Mouse (Mus musculus) retina, postnatal 7 days (tissue): ENCODE measurements around the gene Mall.

ENCODE experiments used
- DNase-seq: peaks from one replicate; pipeline ENCODE4 v3.0.0-alpha.2; 2012; ENCODE audit warnings: low read depth, low spot score

The Mall gene

GRCm38 (mm10) chr2:127730301-127730997, 717 bp upstream of the Mall start:
- DNase-seq, result no peak

- no peak for DNase-seq
Measured at GRCm38 (mm10) chr2:127728661-127729450, 876 bp downstream of the Mall start.

- no peak for DNase-seq
Measured at GRCm38 (mm10) chr2:127728146-127728545, 1.6 kb downstream of the Mall start.

- DNase-seq, result no peak
Measured at GRCm38 (mm10) chr2:127723193-127723592, 6.5 kb downstream of the Mall start.

- DNase-seq, result peak; percentile 1
Measured at GRCm38 (mm10) chr2:127722176-127722892, 7.4 kb downstream of the Mall start.

GRCm38 (mm10) chr2:127718839-127719468, 10.8 kb downstream of the Mall start:
- DNase-seq, result no peak

GRCm38 (mm10) chr2:127714726-127715125, 15.0 kb downstream of the Mall start:
- no peak for DNase-seq

GRCm38 (mm10) chr2:127708792-127709191, 20.9 kb downstream of the Mall start:
- no peak for DNase-seq

GRCm38 (mm10) chr2:127708060-127708459, 21.7 kb downstream of the Mall start:
- no peak for DNase-seq

- no peak for DNase-seq
Measured at GRCm38 (mm10) chr2:127705267-127705666, 24.5 kb downstream of the Mall start.

GRCm38 (mm10) chr2:127689239-127689638, 40.5 kb downstream of the Mall start:
- no peak for DNase-seq

GRCm38 (mm10) chr2:127683687-127684331, 45.9 kb downstream of the Mall start:
- peak; percentile 38 for DNase-seq

GRCm38 (mm10) chr2:127667843-127668506, 61.8 kb downstream of the Mall start:
- peak; percentile 19 for DNase-seq

- no peak for DNase-seq
Measured at GRCm38 (mm10) chr2:127667015-127667414, 62.7 kb downstream of the Mall start.

GRCm38 (mm10) chr2:127662708-127663107, 67.0 kb downstream of the Mall start:
- DNase-seq, result no peak

- peak; percentile 13 for DNase-seq
Measured at GRCm38 (mm10) chr2:127656086-127656720, 73.5 kb downstream of the Mall start, which contains the start of gene Mal. Gene Mal (minus strand): TSS chr2:127656695.

GRCm38 (mm10) chr2:127655419-127655818, 74.3 kb downstream of the Mall start:
- no peak for DNase-seq

GRCm38 (mm10) chr2:127654786-127655185, 74.9 kb downstream of the Mall start:
- no peak for DNase-seq
